Mouse (Mus musculus) thymus, postnatal 4 days (tissue): ENCODE results near the gene Olfr1418.
A peak's percentile ranks its signal among the peaks of the same experiment; 100 is the strongest.
"Not testable (repeated sequence)": the region's sequence is repeated elsewhere in the genome, so short reads cannot be mapped to it uniquely, and the experiment has no call there.

ENCODE experiments used
- DNase-seq: peaks from one replicate; pipeline ENCODE4 v3.0.0; 2021

The Olfr1418 gene

GRCm38 (mm10) chr19:11860966-11861365, at the start of gene Olfr1418:
TSS of gene Olfr1418 (minus strand) at chr19:11861066.
- DNase-seq, result no peak

DNA sequence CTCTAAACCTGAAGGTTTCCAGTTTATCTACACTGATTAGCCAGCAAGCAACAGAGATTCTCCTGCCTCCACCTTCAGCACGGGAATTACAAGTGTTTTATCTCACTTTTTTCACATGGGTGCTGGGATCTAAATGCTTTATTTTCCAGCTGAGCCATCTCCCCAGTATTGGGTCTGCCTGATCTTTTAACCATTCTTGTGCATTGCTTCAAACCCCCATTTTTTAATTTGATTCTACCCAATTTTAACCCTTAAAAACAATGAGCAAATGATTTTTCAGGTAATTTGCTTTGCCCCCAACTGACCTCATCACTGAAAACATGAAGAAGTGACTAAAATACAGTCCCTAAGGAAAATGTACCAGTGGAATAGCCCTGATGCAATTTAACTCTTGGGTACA, 25.4 kb upstream of the Olfr1418 start, which contains the start of gene Olfr1420:
Gene Olfr1420 (plus strand): TSS at position 301 of the 400 bp plus-strand sequence.
- DNase-seq, result no peak

- not testable (repeated sequence) for DNase-seq
Measured at GRCm38 (mm10) chr19:11878404-11878803, 17.5 kb upstream of the Olfr1418 start.

- DNase-seq, result no peak
Measured at GRCm38 (mm10) chr19:11875006-11875405, 14.1 kb upstream of the Olfr1418 start, which contains the start of gene Olfr1419. TSS of gene Olfr1419 (minus strand) at chr19:11875106.

GRCm38 (mm10) chr19:11867837-11868236, 7.0 kb upstream of the Olfr1418 start:
- no peak for DNase-seq

GRCm38 (mm10) chr19:11856506-11856905, 4.4 kb downstream of the Olfr1418 start:
- DNase-seq, result no peak

DNA sequence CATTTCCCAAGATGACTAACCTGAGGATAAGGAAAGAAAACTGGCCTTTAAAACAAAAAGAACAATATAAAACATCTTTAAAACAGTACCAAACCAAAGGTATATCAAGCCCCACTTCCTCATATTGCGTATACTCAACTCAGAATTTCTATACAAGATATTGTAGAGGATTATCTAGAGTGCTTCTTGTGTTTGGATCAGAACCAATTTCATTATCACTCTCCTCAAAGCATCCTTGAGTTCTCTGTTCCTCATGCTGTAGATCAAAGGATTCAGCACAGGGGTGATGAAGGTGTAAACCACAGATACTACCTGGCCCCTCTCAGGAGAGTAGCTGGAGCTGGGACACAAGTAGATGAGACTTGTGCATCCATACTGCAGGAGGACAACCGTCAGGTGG, 6.0 kb downstream of the Olfr1418 start:
- no peak for DNase-seq

GRCm38 (mm10) chr19:11852652-11853051, 8.2 kb downstream of the Olfr1418 start:
- no peak for DNase-seq

DNA sequence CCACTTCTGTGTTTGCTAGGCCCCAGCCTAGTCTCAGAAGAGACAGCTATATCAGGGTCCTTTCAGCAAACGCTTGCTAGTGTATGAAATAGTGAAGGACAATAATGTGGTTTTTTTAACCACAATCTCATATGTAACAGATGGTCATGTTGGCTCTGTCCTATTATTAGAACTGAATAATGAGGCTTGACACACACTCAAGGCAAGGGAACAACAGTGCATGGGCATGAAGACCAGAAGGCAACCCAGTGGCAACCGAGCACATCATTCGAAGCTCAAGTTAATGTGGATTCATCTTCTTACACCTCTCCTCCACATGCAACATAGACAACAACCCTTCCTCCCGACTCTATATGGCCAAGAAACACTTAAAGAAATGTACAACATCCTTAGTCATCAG, 14.5 kb downstream of the Olfr1418 start:
- DNase-seq, result no peak

DNA sequence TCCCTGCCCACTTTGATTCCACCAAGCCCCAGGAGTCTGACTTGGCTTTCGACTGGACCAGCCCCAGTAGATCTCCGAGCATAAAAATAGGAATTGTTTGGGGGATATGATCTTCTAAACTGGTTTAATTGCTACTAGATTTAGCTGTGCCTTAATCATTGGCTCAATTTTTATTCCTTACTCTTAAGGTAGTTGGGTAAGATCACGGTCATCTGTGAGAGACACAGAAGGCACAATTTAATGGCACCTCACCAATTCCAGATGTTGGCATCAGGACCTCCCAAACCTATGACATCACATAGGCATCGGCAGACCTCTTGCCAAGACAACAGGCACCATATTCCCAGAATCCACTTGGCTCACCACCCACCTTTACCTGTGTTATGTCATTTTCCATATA, 21.7 kb downstream of the Olfr1418 start, which contains the start of gene Olfr1417:
Gene Olfr1417 (minus strand): TSS at position 101 of the 400 bp plus-strand sequence.
- no peak for DNase-seq

DNA sequence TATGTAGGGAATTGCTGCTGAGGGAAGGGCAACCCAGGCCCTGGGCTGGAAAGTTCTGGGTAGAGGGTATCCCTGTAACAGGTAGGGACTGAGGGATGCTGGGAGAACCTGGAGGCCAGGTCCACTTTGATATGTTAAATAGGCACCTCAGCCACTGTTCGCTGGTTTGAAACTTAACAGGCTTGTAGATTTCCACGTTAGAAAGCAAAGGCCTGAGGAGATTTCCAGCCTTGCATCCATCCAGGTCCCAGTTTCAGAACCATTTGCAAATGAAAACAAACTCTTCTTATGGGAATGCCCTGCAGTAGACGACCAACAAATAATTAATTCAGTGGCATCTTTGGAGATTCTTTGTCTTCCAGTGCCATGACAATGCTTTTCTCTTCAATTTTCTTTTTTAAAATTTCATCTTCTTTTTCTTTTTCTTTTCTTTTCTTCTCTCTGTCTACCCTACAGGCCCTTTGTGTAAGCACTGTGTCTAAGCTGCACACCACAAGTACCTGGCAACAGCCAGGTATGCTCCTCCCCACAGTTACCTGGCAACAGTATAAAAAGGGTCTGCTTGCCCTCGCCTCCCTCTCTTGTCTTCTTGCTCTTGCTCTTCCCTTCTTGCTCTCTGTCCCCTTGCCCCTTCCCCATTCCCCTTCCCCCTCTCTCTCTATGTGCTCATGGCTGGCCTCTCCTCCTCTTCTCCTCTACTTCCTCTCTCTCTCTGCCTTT, 37.4 kb downstream of the Olfr1418 start:
- DNase-seq, result no peak

DNA sequence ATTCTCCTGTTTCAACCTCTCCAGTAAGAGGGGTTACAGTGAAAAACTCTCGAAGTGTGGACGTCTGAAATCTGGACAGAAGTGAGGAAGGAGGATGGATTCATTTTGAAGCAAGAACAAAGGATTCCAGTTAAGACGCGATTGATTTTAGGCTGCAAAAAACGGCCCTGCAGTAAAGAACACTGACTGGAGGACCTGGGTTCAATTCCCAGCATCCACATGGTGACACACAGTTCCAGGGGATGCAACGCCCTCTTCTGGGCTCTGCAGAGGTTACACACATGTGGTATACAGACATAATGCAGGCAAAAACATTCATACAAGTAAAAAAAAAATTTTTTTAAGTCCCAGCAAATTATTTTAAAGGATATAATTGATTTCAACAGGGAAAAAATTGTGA, 40.7 kb downstream of the Olfr1418 start:
- no peak for DNase-seq

DNA sequence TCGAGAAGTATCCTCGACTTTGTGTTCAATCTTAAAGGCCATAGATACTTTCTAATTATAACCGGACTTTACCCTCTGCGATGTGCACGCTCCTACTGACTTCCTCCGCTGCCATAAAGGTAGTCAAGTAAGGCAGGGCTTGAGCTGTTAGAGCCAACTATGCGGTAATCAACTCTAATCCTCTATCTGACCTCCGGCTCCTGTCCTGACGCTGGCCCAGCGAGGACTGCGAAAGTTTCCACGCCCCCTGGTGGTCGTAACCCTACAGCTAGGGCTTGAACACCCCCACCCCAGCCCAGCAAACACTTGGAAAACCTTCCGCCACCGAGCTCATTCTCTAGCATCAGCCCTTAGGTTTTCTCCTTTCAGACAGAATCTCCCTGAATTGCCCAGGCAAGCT, 41.1 kb downstream of the Olfr1418 start:
- peak; percentile 88 for DNase-seq

DNA sequence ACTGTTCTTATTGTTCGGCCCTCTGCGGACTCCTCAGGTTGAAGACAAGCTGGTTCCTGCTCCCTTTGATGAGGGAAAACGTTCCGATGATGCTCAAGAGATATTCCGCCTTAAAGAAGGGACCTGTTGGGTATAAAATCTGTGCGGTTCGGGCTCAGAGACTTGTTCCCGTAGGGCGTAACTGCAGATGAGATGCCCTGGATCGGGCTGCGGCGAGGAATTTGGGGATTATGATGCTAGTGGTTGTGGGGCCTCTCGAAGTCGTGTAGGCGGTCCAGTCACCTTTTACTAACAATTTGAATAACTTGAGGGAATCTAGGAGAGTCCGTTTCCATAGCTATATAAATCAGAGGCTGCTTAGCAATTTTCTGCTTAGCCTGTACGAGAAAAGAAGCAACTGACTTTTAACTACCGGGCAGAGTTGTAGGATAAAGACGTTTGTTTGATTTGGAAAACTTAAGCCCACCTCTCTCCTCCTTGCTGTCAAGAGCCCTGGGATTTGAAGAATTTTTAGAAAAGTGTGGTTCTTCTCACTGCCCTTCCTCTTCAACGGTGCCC, 41.6 kb downstream of the Olfr1418 start, which contains the start of gene Stx3:
Gene Stx3 (minus strand): TSS at position 261 of the 558 bp plus-strand sequence.
- DNase-seq, result no peak

DNA sequence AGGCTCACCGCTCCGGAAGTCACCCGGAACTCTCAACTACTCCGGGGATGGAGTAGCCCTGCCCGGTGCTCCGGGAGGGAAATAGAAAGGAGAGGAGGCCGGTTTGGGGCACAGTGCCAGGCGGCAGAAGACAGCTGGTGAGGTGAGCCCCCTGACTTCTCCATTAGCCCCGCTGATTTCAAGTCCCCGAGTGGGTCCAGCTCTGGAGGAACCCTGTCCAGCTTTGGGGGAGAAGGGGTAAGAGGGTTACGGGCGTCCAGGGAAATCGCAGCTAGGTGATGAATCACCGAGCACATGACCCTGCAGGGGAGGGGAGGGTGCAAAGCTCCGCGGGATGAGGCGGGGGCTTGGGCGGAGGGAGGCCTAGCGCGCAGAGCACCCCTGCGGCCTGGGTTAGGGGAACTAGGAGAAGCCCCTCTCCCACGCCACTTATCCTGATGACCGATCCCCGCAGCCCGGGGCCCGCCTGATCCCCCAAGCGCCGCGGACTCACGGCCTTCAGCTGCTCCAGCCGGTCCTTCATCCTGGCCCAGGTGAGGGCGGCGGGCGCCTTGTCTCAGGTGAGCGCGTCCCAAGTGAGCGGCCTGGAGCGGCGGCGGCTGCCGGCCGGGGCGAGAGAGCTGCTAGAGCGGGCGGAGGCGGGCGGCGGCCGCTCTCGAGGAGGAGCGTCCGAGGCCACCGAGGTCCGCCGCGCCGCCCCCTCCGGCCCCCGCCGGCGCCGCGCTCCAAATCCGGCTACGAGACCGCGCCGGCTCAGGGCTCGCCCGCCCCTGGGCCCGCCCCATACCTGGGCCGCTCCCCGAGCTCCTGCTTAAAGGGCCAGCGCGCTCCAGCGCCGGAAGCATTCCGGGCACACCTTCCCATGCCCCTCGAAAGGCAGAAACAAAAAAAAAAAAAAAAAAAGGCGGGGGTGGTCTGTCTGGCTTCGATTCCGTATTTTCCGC, 42.4 kb downstream of the Olfr1418 start:
- peak; percentile 48 for DNase-seq

GRCm38 (mm10) chr19:11817586-11817985, 43.3 kb downstream of the Olfr1418 start:
- DNase-seq, result no peak

- no peak for DNase-seq
Measured at GRCm38 (mm10) chr19:11816706-11817105, 44.2 kb downstream of the Olfr1418 start.

- DNase-seq, result no peak
Measured at GRCm38 (mm10) chr19:11814742-11815333, 46.0 kb downstream of the Olfr1418 start.

- no peak for DNase-seq
Measured at GRCm38 (mm10) chr19:11813649-11814048, 47.2 kb downstream of the Olfr1418 start.

DNA sequence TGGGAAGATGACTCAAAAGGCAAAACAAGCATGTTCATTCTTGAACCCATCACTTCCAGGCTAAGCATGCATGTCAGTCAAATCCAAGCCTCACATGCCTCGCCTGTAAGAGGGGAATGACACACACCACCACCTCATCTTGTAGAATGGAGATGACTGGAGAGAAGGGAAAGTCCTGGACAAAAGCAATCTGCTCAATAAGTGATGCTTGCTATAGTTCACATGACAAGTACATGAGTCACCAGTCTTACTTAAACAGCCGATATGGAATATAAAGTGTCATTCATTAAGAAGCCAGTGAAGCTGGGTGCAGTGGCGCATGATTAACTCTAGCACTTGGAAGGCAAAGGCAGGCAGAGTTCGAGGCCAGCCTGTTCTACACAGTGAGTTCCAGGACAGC, 47.7 kb downstream of the Olfr1418 start:
- no peak for DNase-seq

- DNase-seq, result no peak
Measured at GRCm38 (mm10) chr19:11811688-11812365, 49.0 kb downstream of the Olfr1418 start.

- no peak for DNase-seq
Measured at GRCm38 (mm10) chr19:11810856-11811255, 50.0 kb downstream of the Olfr1418 start.
